Mouse (Mus musculus): ENCODE measurements at regions not wholly inside any gene's neighbourhood (a gene's known extent, or its start where the extent isn't known, plus 50 kb on each side); places are given as distances from the start of the nearest gene placed in this dataset.

DNA sequence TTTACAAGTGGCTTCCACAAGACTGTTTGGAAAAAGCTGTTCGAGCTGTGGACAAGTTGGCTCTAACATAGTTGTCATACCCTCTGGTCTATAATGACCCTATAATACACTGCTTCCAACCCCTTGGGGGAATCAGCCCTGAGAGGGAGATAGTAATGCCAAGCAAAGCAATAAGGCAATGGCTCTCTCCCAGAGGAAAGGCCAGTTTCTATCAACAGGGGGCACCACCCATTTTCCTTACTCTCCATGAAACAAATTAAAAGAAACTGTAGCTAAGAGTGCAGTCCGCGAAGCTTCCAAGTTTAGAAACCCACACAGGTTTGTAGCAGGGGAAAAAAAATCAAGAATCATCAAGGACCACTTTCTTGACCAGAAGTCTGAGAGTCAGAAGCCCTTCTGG is 115.9 kb upstream of the Sstr4 start:
- TF ChIP-seq CTCF (IDR thresholded peaks at IDR 0.05; ENCODE audit: low read depth): no peak
- TF ChIP-seq EP300 (optimal IDR thresholded peaks at IDR 0.05): no peak

Measured in stomach, postnatal 0 days (tissue).